Mouse (Mus musculus): Measurements from ENCODE around the gene Cacng2. TPM values are rescaled to one million over a fixed set of nuclear protein-coding genes. Genes with fewer than 3 reads are reported as not detected.

The Cacng2 gene
- total and polyA plus RNA-seq, 2 experiments from 2014 or later, result 16.7 to 22.6 TPM

GRCm38 (mm10) chr15:78134606-78135005, 14.8 kb upstream of the Cacng2 start:
- H3K9ac ChIP-seq (replicated peaks; ENCODE audit: low read length, poor library complexity, severe bottlenecking), result no peak overlapping the region

GRCm38 (mm10) chr15:78133389-78133788, 13.6 kb upstream of the Cacng2 start:
- no peaks in the 10 kb centered on the region for H3K36me3 ChIP-seq (ENCODE audit: insufficient read depth, low read length)
- no peak overlapping the region for H3K9ac ChIP-seq (replicated peaks; ENCODE audit: low read length, poor library complexity, severe bottlenecking)
- no peak overlapping the region for H3K4me2 ChIP-seq (ENCODE audit: low read depth, low read length, poor library complexity, severe bottlenecking)
- TF ChIP-seq CTCF (IDR thresholded peaks at IDR 0.05), result no peak
- DNase-seq (ENCODE audit: low spot score) (no peak), ATAC-seq (ENCODE audit: low FRiP score) (no peak)
- H3K27ac ChIP-seq (ENCODE audit: low read depth, low read length), result no peak overlapping the region
- no peak overlapping the region for H3K4me3 ChIP-seq (ENCODE audit: low read depth, low read length)
- no peaks in the 10 kb centered on the region for H3K9me3 ChIP-seq (ENCODE audit: low read length)
- WGBS, result 20% methylated on average over 2 of the region's 2 CpGs
- H3K4me1 ChIP-seq (ENCODE audit: insufficient read depth, low read length), result no peaks in the 10 kb centered on the region
- no peaks in the 10 kb centered on the region for H3K27me3 ChIP-seq (ENCODE audit: insufficient read depth, low read length)

More at GRCm38 (mm10) chr15:78134606-78135005, 14.8 kb upstream of the Cacng2 start:
- WGBS, result 36% methylated on average over 6 of the region's 6 CpGs
- Histone ChIP-seq H3K9me3 (ENCODE audit: low read length) (no peaks in the 10 kb centered on the region), H3K27ac (ENCODE audit: low read depth, low read length) (no peak overlapping the region), H3K4me1 (ENCODE audit: insufficient read depth, low read length) (no peaks in the 10 kb centered on the region), H3K4me3 (ENCODE audit: low read depth, low read length) (no peak overlapping the region), H3K27me3 (ENCODE audit: insufficient read depth, low read length) (no peaks in the 10 kb centered on the region), H3K4me2 (ENCODE audit: low read depth, low read length, poor library complexity, severe bottlenecking) (no peak overlapping the region), H3K36me3 (ENCODE audit: insufficient read depth, low read length) (no peaks in the 10 kb centered on the region)
- DNase-seq (ENCODE audit: low spot score), result no peak
- ATAC-seq (ENCODE audit: low FRiP score), result no peak
- no peak for TF ChIP-seq CTCF (IDR thresholded peaks at IDR 0.05)

- Histone ChIP-seq H3K4me2 (ENCODE audit: low read depth, low read length, poor library complexity, severe bottlenecking) (peak overlapping the region; percentile 75), H3K9me3 (ENCODE audit: low read length) (no peaks in the 10 kb centered on the region), H3K9ac (replicated peaks; ENCODE audit: low read length, poor library complexity, severe bottlenecking) (peak overlapping the region; percentile 83), H3K27ac (ENCODE audit: low read depth, low read length) (peak overlapping the region; percentile 85), H3K4me1 (ENCODE audit: insufficient read depth, low read length) (peaks cover 9% of the 10 kb centered on the region; the same call in 1 of the 2 replicates), H3K36me3 (ENCODE audit: insufficient read depth, low read length) (no peaks in the 10 kb centered on the region), H3K27me3 (ENCODE audit: insufficient read depth, low read length) (no peaks in the 10 kb centered on the region), H3K4me3 (ENCODE audit: low read depth, low read length) (peak overlapping the region; percentile 79)
- TF ChIP-seq CTCF (IDR thresholded peaks at IDR 0.05), result no peak
- DNase-seq (ENCODE audit: low spot score) (peak; percentile 44), ATAC-seq (ENCODE audit: low FRiP score) (peak; percentile 6; the same call in 1 of the 2 replicates)
- WGBS, result 3% methylated on average over 31 of the region's 39 CpGs
Observed at GRCm38 (mm10) chr15:78119248-78119647, 580 bp downstream of the Cacng2 start.

- Histone ChIP-seq H3K4me3 (ENCODE audit: low read depth, low read length) (peak overlapping the region; percentile 79), H3K36me3 (ENCODE audit: insufficient read depth, low read length) (no peaks in the 10 kb centered on the region), H3K27ac (ENCODE audit: low read depth, low read length) (peak overlapping the region; percentile 38; the same call in 1 of the 2 replicates), H3K4me1 (ENCODE audit: insufficient read depth, low read length) (peaks cover 9% of the 10 kb centered on the region; the same call in 1 of the 2 replicates), H3K9me3 (ENCODE audit: low read length) (no peaks in the 10 kb centered on the region), H3K4me2 (ENCODE audit: low read depth, low read length, poor library complexity, severe bottlenecking) (peak overlapping the region; percentile 75), H3K27me3 (ENCODE audit: insufficient read depth, low read length) (no peaks in the 10 kb centered on the region), H3K9ac (replicated peaks; ENCODE audit: low read length, poor library complexity, severe bottlenecking) (peak overlapping the region; percentile 83)
- 34% methylated on average over 15 of the region's 18 CpGs for WGBS
- DNase-seq (ENCODE audit: low spot score) (peak; percentile 54), ATAC-seq (ENCODE audit: low FRiP score) (no peak)
- no peak for TF ChIP-seq CTCF (IDR thresholded peaks at IDR 0.05)
Observed at GRCm38 (mm10) chr15:78118275-78118995, 1.4 kb downstream of the Cacng2 start.

GRCm38 (mm10) chr15:78117731-78118130, 2.1 kb downstream of the Cacng2 start:
- no peak for TF ChIP-seq CTCF (IDR thresholded peaks at IDR 0.05)
- no peaks in the 10 kb centered on the region for H3K36me3 ChIP-seq (ENCODE audit: insufficient read depth, low read length)
- H3K9me3 ChIP-seq (ENCODE audit: low read length), result no peaks in the 10 kb centered on the region
- H3K27me3 ChIP-seq (ENCODE audit: insufficient read depth, low read length), result no peaks in the 10 kb centered on the region
- DNase-seq (ENCODE audit: low spot score), result no peak
- peak overlapping the region; percentile 79 for H3K4me3 ChIP-seq (ENCODE audit: low read depth, low read length)
- peak overlapping the region; percentile 75 for H3K4me2 ChIP-seq (ENCODE audit: low read depth, low read length, poor library complexity, severe bottlenecking)
- H3K27ac ChIP-seq (ENCODE audit: low read depth, low read length), result 0 out of 2 replicates have a peak overlapping the region, but pooled peaks have one; percentile 57
- WGBS, result 71% methylated on average over 16 of the region's 16 CpGs
- H3K4me1 ChIP-seq (ENCODE audit: insufficient read depth, low read length), result peaks cover 9% of the 10 kb centered on the region; the same call in 1 of the 2 replicates
- no peak for ATAC-seq (ENCODE audit: low FRiP score)
- H3K9ac ChIP-seq (replicated peaks; ENCODE audit: low read length, poor library complexity, severe bottlenecking), result peak overlapping the region; percentile 83; the same call in 1 of the 2 replicates

- peak overlapping the region; percentile 79 for H3K4me3 ChIP-seq (ENCODE audit: low read depth, low read length)
Observed at GRCm38 (mm10) chr15:78116936-78117335, 2.9 kb downstream of the Cacng2 start.

More at GRCm38 (mm10) chr15:78116936-78117335, 2.9 kb downstream of the Cacng2 start:
- no peaks in the 10 kb centered on the region for H3K27me3 ChIP-seq (ENCODE audit: insufficient read depth, low read length)
- 26% methylated on average over 10 of the region's 10 CpGs for WGBS
- H3K36me3 ChIP-seq (ENCODE audit: insufficient read depth, low read length), result no peaks in the 10 kb centered on the region
- H3K27ac ChIP-seq (ENCODE audit: low read depth, low read length), result peak overlapping the region; percentile 57
- peak; percentile 32 for DNase-seq (ENCODE audit: low spot score)
- peak overlapping the region; percentile 75 for H3K4me2 ChIP-seq (ENCODE audit: low read depth, low read length, poor library complexity, severe bottlenecking)
- ATAC-seq (ENCODE audit: low FRiP score), result no peak
- H3K4me1 ChIP-seq (ENCODE audit: insufficient read depth, low read length), result peaks cover 9% of the 10 kb centered on the region; the same call in 1 of the 2 replicates
- no peak for TF ChIP-seq CTCF (IDR thresholded peaks at IDR 0.05)
- peak overlapping the region; percentile 55 for H3K9ac ChIP-seq (replicated peaks; ENCODE audit: low read length, poor library complexity, severe bottlenecking)
- no peaks in the 10 kb centered on the region for H3K9me3 ChIP-seq (ENCODE audit: low read length)

All from midbrain, postnatal 0 days (tissue).